8 mouse cellular contexts compared by ENCODE assay signal in genomic region chr10:86299795-86300194, GRCm38 (mm10). TPM values are rescaled to one million over a fixed set of nuclear protein-coding genes. Genes with fewer than 3 reads are reported as not detected.
DNase-seq lines count a peak whose midpoint lies in the region; ATAC-seq and TF ChIP-seq lines count a peak whose summit lies in the region.

No protein-coding gene starts in this region.

- peak overlapping the region; percentile 72 for H3K4me3 ChIP-seq in kidney, postnatal 0 days (replicated peaks; ENCODE audit: low read depth, low read length)
- peak overlapping the region; percentile 71 for H3K4me3 ChIP-seq in embryonic facial prominence, embryonic 13.5 days
- H3K4me3 ChIP-seq in intestine, embryonic 14.5 days (ENCODE audit: low read depth, low read length), result peak overlapping the region; percentile 78; the same call in 1 of the 2 replicates
- H3K4me3 ChIP-seq in midbrain, postnatal 0 days (ENCODE audit: low read depth, low read length), result peak overlapping the region; percentile 52

- H3K27ac ChIP-seq in kidney, postnatal 0 days, result no peak overlapping the region
- H3K27ac ChIP-seq in embryonic facial prominence, embryonic 13.5 days, result 0 out of 2 replicates have a peak overlapping the region, but pooled peaks have one; percentile 9
- H3K27ac ChIP-seq in intestine, embryonic 14.5 days (ENCODE audit: low read depth), result no peak overlapping the region
- H3K27ac ChIP-seq in midbrain, postnatal 0 days (ENCODE audit: low read depth, low read length), result no peak overlapping the region

- H3K9me3 ChIP-seq in kidney, postnatal 0 days (replicated peaks; ENCODE audit: low read length), result no peaks in the 10 kb centered on the region
- H3K9me3 ChIP-seq in embryonic facial prominence, embryonic 13.5 days, result no peaks in the 10 kb centered on the region
- H3K9me3 ChIP-seq in intestine, embryonic 14.5 days (ENCODE audit: control insufficient read depth, low read length), result no peaks in the 10 kb centered on the region
- H3K9me3 ChIP-seq in midbrain, postnatal 0 days (ENCODE audit: low read length), result no peaks in the 10 kb centered on the region

- no peaks in the 10 kb centered on the region for H3K27me3 ChIP-seq in kidney, postnatal 0 days (ENCODE audit: insufficient read depth, low read length)
- H3K27me3 ChIP-seq in embryonic facial prominence, embryonic 13.5 days, result no peaks in the 10 kb centered on the region
- 0 out of 2 replicates have a peak, but pooled peaks cover 4% of the 10 kb centered on the region for H3K27me3 ChIP-seq in intestine, embryonic 14.5 days (replicated peaks; ENCODE audit: control insufficient read depth, insufficient read depth, low read length)
- no peaks in the 10 kb centered on the region; the same call in 1 of the 2 replicates for H3K27me3 ChIP-seq in midbrain, postnatal 0 days (ENCODE audit: insufficient read depth, low read length)

- ATAC-seq in kidney, postnatal 0 days (replicated peaks; ENCODE audit: low FRiP score, low read depth), result no peak
- no peak for ATAC-seq in embryonic facial prominence, embryonic 13.5 days (ENCODE audit: insufficient number of reproducible peaks, insufficient read depth, low FRiP score, low TSS enrichment, low read depth)
- no peak for ATAC-seq in intestine, embryonic 14.5 days (replicated peaks; ENCODE audit: low FRiP score, low TSS enrichment, low read depth)
- no peak for ATAC-seq in midbrain, postnatal 0 days (ENCODE audit: low FRiP score)

- H3K36me3 ChIP-seq in kidney, postnatal 0 days (ENCODE audit: insufficient read depth, low read length), result no peaks in the 10 kb centered on the region
- H3K36me3 ChIP-seq in embryonic facial prominence, embryonic 13.5 days, result no peaks in the 10 kb centered on the region
- H3K36me3 ChIP-seq in intestine, embryonic 14.5 days (ENCODE audit: control insufficient read depth, insufficient read depth, low read length), result no peaks in the 10 kb centered on the region
- H3K36me3 ChIP-seq in midbrain, postnatal 0 days (ENCODE audit: insufficient read depth, low read length), result no peaks in the 10 kb centered on the region

- 38% methylated on average over 6 of the region's 6 CpGs for WGBS in kidney, postnatal 0 days
- WGBS in embryonic facial prominence, embryonic 13.5 days, result 35% methylated on average over 6 of the region's 6 CpGs
- WGBS in intestine, embryonic 14.5 days, result 38% methylated on average over 6 of the region's 6 CpGs
- WGBS in midbrain, postnatal 0 days, result 41% methylated on average over 6 of the region's 6 CpGs

- no peak for TF ChIP-seq CTCF in kidney, postnatal 0 days (IDR thresholded peaks at IDR 0.05; ENCODE audit: low read depth)
- no peak for TF ChIP-seq CTCF in midbrain, postnatal 0 days (IDR thresholded peaks at IDR 0.05)

- H3K4me1 ChIP-seq in kidney, postnatal 0 days (replicated peaks; ENCODE audit: insufficient read depth, low read length), result peaks cover 17% of the 10 kb centered on the region
- peaks cover 47% of the 10 kb centered on the region for H3K4me1 ChIP-seq in embryonic facial prominence, embryonic 13.5 days
- peaks cover 28% of the 10 kb centered on the region for H3K4me1 ChIP-seq in intestine, embryonic 14.5 days (replicated peaks; ENCODE audit: control insufficient read depth, insufficient read depth, low read length)
- peaks cover 18% of the 10 kb centered on the region; the same call in 1 of the 2 replicates for H3K4me1 ChIP-seq in midbrain, postnatal 0 days (ENCODE audit: insufficient read depth, low read length)

- 0 out of 2 replicates have a peak overlapping the region, but pooled peaks have one; percentile 85 for H3K9ac ChIP-seq in kidney, postnatal 0 days (ENCODE audit: low read depth, low read length)
- peak overlapping the region; percentile 85 for H3K9ac ChIP-seq in embryonic facial prominence, embryonic 13.5 days
- H3K9ac ChIP-seq in intestine, embryonic 14.5 days (ENCODE audit: low read length), result no peak overlapping the region
- peak overlapping the region; percentile 68 for H3K9ac ChIP-seq in midbrain, postnatal 0 days (replicated peaks; ENCODE audit: low read length, poor library complexity, severe bottlenecking)

- H3K4me2 ChIP-seq in kidney, postnatal 0 days (ENCODE audit: low read length), result peak overlapping the region; percentile 74
- H3K4me2 ChIP-seq in embryonic facial prominence, embryonic 13.5 days, result peak overlapping the region; percentile 91
- peak overlapping the region; percentile 93 for H3K4me2 ChIP-seq in intestine, embryonic 14.5 days (ENCODE audit: low read length)
- peak overlapping the region; percentile 71 for H3K4me2 ChIP-seq in midbrain, postnatal 0 days (ENCODE audit: low read depth, low read length, poor library complexity, severe bottlenecking)

- peak; percentile 22 for DNase-seq in kidney, postnatal 0 days (ENCODE audit: low spot score)
- no peak for DNase-seq in kidney, postnatal 4 days
- no peak for DNase-seq in intestine, embryonic 14.5 days (ENCODE audit: low spot score)
- DNase-seq in midbrain, postnatal 0 days (ENCODE audit: low spot score), result no peak
- DNase-seq in layer of hippocampus, adult 9-10 months (ENCODE audit: low spot score), result no peak
- DNase-seq in ovary, postnatal 10 days (ENCODE audit: low spot score), result no peak
- no peak for DNase-seq in cerebellum, adult 11-12 months

RNA-seq across cellular contexts. Expression of gene Timp3, which starts 0.4 kb away (rescaled TPM):
- 87.4 and 99.7 TPM in 2 replicates for polyA plus RNA-seq in kidney, postnatal 0 days (2015; fragmentation: Nextera tagmentation; extraction: Ambion mirVana)
- 62.7 and 74.0 TPM in 2 replicates for polyA plus RNA-seq in embryonic facial prominence, embryonic 13.5 days (2015; fragmentation: Nextera tagmentation; extraction: Ambion mirVana)
- 58.4 and 68.4 TPM in 2 replicates for polyA plus RNA-seq in intestine, embryonic 14.5 days (2014; fragmentation: Nextera tagmentation; extraction: Ambion mirVana)
- total RNA-seq in midbrain, postnatal 0 days (2014; rRNA removed), result 105 and 133 TPM in 2 replicates
- 39.1 and 47.3 TPM in 2 replicates for polyA plus RNA-seq in midbrain, postnatal 0 days (2015; fragmentation: Nextera tagmentation; extraction: Ambion mirVana)
